Mouse (Mus musculus) kidney, embryonic 14.5 days (tissue): ENCODE measurements around the gene Mepe. TPM values are rescaled to one million over a fixed set of nuclear protein-coding genes. Genes with fewer than 3 reads are reported as not detected.

ENCODE experiments used
- ATAC-seq: fragments of 200-750 bp; cut with Nextera tagmentation; 2 replicates; pipeline ENCODE4 v1.8.0; 2017; ENCODE audit warnings: moderate number of reproducible peaks, mild to moderate bottlenecking, moderate TSS enrichment, moderate library complexity; ENCODE audit not compliant: low FRiP score, low TSS enrichment
- H3K27ac ChIP-seq: fragments of 300-500 bp; sonication (generic); 2 replicates; pipeline ENCODE4 v1.5.1; 2014; ENCODE audit warnings: low read depth, mild to moderate bottlenecking, low read length, moderate library complexity, mixed read lengths
- H3K27me3 ChIP-seq: fragments of 300-500 bp; sonication (generic); 2 replicates; pipeline ENCODE4 v1.6.1; 2014; ENCODE audit warnings: mild to moderate bottlenecking, low read length; ENCODE audit not compliant: control insufficient read depth, insufficient read depth
- H3K36me3 ChIP-seq: fragments of 300-500 bp; sonication (generic); 2 replicates; pipeline ENCODE4 v1.6.1; 2014; ENCODE audit warnings: low read length, mixed read lengths; ENCODE audit not compliant: control insufficient read depth, insufficient read depth
- H3K4me1 ChIP-seq: fragments of 300-500 bp; sonication (generic); 2 replicates; pipeline ENCODE4 v1.6.1; 2014; ENCODE audit warnings: low read length, mixed read lengths; ENCODE audit not compliant: control insufficient read depth, insufficient read depth
- H3K4me2 ChIP-seq: fragments of 300-500 bp; sonication (generic); replicated peaks from 2 replicates; pipeline ENCODE4 v1.6.1; 2014; ENCODE audit warnings: low read depth, mild to moderate bottlenecking, low read length
- H3K4me3 ChIP-seq: fragments of 300-500 bp; sonication (generic); 2 replicates; pipeline ENCODE4 v1.5.1; 2014; ENCODE audit warnings: mild to moderate bottlenecking, low read length
- H3K9ac ChIP-seq: fragments of 300-500 bp; sonication (generic); 2 replicates; pipeline ENCODE4 v1.6.1; 2014; ENCODE audit warnings: low read depth, mild to moderate bottlenecking, low read length, moderate library complexity
- H3K9me3 ChIP-seq: fragments of 300-500 bp; sonication (generic); 2 replicates; pipeline ENCODE4 v1.6.1; 2016; ENCODE audit warnings: low read length; ENCODE audit not compliant: control insufficient read depth
- WGBS: fragments of 180-500 bp; shearing (Covaris S2); extraction: QIAGEN DNeasy Blood & Tissue Kit; methylation state at CpG from one replicate; pipeline ENCODE4 v1.1.7; 2014; 5-methylcytosine and 5-hydroxymethylcytosine counted together
- polyA plus RNA-seq: library from polyadenylated mRNA; unstranded; fragments of >200 nt; fragmentation: Nextera tagmentation; extraction: Ambion mirVana; gene quantifications from 2 replicates; pipeline ENCODE4 v1.2.1, GENCODE M21; 2014

The Mepe gene
- polyA plus RNA-seq, 1 experiment from 2014 or later = not detected

DNA sequence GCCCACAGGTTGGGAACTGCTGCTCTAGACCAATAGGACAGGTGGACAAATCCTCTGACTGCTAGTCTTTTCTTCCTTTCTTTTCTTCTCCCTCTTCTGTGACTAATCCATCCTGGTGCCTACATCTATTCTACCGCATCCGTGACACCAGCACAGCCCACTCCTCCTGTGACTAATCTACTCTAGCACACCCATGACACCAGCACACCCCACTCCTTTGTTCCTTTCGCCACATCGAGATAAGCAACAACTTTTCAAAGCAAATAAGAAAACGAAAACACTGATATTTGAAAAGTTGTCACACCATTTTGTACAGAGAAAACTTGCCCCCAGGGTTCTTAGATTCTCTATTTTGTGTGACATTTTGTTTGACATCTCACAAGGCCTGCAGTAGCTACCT, 5.0 kb downstream of the Mepe start:
- no peaks in the 10 kb centered on the region for H3K36me3 ChIP-seq
- no peak overlapping the region for H3K4me3 ChIP-seq
- 88% methylated on average over 5 of the region's 5 CpGs for WGBS

DNA sequence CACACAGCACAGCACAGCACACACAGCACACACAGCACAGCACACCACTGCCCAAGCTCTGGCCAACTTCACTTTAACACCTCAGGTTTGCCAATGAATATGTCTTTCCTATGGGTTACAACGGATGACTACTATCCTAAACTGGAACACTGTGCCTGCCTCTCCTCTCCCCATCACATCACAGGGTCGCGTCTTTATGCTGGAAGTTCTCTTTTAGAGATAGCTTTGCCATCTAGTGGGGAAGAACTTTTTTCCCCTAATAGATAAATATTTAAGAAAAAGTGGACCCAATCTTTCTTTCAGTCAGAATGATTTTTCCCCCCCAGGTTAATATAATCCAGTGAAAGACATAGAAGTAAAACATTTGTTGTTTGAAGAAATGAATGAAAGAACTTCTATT, 7.2 kb downstream of the Mepe start:
- no peak for ATAC-seq
- no peak overlapping the region for H3K4me2 ChIP-seq
- whole genome bisulfite sequencing = 66% methylated on average over 3 of the region's 3 CpGs
- no peaks in the 10 kb centered on the region for H3K36me3 ChIP-seq
- H3K4me1 ChIP-seq = no peaks in the 10 kb centered on the region
- H3K9me3 ChIP-seq = no peaks in the 10 kb centered on the region
- no peak overlapping the region for H3K9ac ChIP-seq
- H3K27me3 ChIP-seq = no peaks in the 10 kb centered on the region
- H3K4me3 ChIP-seq = no peak overlapping the region
- no peak overlapping the region for H3K27ac ChIP-seq

More for the DNA sequence above, 5.0 kb downstream of the Mepe start:
- Histone ChIP-seq H3K9me3 (no peaks in the 10 kb centered on the region), H3K27me3 (no peaks in the 10 kb centered on the region), H3K27ac (no peak overlapping the region), H3K4me2 (no peak overlapping the region), H3K4me1 (no peaks in the 10 kb centered on the region), H3K9ac (no peak overlapping the region)
- ATAC-seq = no peak

DNA sequence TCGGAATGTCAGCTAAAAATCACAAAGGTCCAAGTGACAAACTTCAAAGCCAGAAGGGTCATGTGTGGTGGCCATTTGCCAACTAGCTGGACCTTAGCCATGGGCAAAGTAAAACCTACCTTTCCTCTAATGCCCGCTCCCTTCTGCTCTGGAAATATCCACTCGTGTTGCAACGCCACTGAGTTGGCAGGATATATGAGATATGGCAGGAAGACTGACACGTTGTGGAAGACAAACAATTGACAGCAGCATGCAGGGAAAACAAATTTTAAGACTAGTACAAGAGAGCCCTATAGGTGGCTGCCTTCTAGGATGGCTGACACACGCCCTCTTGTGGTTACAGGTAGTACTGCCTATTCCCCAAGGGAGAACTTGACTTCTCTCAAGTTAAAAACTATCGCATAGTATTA, 8.1 kb downstream of the Mepe start:
- Histone ChIP-seq H3K27ac (no peak overlapping the region), H3K9me3 (no peaks in the 10 kb centered on the region), H3K4me2 (no peak overlapping the region), H3K36me3 (no peaks in the 10 kb centered on the region), H3K4me1 (no peaks in the 10 kb centered on the region), H3K4me3 (no peak overlapping the region), H3K9ac (no peak overlapping the region), H3K27me3 (no peaks in the 10 kb centered on the region)
- WGBS = 40% methylated on average over 7 of the region's 7 CpGs
- ATAC-seq = peak; percentile 82

DNA sequence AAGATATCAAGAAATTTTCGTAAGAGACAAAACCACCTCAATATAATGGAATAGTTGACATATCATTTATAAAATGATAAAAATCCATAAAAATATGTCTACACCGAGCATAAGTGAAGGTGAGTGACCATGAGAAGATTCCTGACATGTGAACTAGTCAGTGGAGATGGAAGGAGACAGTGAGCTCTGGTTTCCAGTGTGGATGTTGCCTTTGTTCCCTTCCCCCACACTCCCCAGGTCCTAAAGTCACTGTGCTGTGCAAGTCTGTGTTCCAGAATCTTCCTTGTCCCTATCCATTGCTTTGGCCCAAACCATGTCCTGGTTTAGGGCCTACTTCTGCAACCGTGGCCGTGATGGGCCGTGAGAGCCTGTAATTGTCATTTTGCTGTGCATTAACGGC, 8.5 kb downstream of the Mepe start:
- 79% methylated on average over 6 of the region's 6 CpGs for WGBS

DNA sequence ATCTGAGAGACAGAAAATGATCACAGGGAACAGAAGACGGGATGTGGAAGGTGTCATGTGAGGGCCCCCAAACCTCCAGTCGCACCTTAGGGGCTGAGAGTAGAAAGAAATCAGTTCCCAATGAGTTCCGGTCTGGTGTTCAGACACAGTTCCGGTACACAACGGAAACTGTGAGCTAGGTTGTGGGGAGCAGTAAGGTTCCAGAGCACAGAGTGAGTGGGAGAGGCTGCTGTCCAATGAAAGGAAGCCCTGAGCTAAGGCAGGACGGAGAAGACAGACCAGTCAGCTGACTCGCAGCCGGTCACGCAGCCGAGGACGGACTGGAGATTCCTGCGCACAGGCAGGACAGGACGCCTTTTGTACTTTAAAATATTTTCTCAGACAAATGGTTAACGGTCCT, 9.4 kb downstream of the Mepe start:
- Histone ChIP-seq H3K36me3 (no peaks in the 10 kb centered on the region), H3K9me3 (no peaks in the 10 kb centered on the region), H3K27me3 (no peaks in the 10 kb centered on the region; the same call in 1 of the 2 replicates), H3K4me1 (no peaks in the 10 kb centered on the region), H3K27ac (no peak overlapping the region), H3K4me2 (no peak overlapping the region), H3K4me3 (no peak overlapping the region), H3K9ac (no peak overlapping the region)
- no peak for ATAC-seq
- 77% methylated on average over 14 of the region's 14 CpGs for WGBS

More for the DNA sequence above, 8.5 kb downstream of the Mepe start:
- no peaks in the 10 kb centered on the region for H3K4me1 ChIP-seq
- H3K27me3 ChIP-seq = no peaks in the 10 kb centered on the region
- no peaks in the 10 kb centered on the region for H3K36me3 ChIP-seq
- H3K9ac ChIP-seq = no peak overlapping the region
- peak; percentile 39; the same call in 1 of the 2 replicates for ATAC-seq
- H3K9me3 ChIP-seq = no peaks in the 10 kb centered on the region
- no peak overlapping the region for H3K4me2 ChIP-seq
- no peak overlapping the region for H3K4me3 ChIP-seq
- H3K27ac ChIP-seq = no peak overlapping the region

DNA sequence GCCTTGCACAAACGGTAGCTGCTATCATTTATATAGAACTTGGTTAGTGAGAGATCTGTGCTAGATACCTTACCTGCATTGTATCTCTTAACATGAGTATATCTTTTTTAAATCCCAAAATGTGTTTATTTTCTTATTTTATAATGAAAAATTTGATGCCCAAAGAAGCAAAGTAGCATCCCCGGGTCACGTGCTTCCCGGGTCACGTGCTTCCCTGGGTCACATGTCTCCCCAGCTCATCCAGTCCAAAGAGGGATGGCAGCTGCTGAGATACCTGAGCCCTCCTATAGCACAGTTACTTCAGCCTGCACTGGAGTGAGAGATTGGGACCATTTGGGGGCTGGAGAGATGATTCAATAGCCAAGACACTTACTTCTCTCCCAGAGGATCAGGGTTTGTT, 10.8 kb downstream of the Mepe start:
- Histone ChIP-seq H3K9me3 (no peaks in the 10 kb centered on the region), H3K36me3 (no peaks in the 10 kb centered on the region), H3K4me3 (no peak overlapping the region), H3K4me2 (no peak overlapping the region), H3K27me3 (peaks cover 3% of the 10 kb centered on the region; the same call in 1 of the 2 replicates), H3K9ac (no peak overlapping the region), H3K27ac (no peak overlapping the region), H3K4me1 (no peaks in the 10 kb centered on the region)
- 80% methylated on average over 5 of the region's 5 CpGs for WGBS
- no peak for ATAC-seq

DNA sequence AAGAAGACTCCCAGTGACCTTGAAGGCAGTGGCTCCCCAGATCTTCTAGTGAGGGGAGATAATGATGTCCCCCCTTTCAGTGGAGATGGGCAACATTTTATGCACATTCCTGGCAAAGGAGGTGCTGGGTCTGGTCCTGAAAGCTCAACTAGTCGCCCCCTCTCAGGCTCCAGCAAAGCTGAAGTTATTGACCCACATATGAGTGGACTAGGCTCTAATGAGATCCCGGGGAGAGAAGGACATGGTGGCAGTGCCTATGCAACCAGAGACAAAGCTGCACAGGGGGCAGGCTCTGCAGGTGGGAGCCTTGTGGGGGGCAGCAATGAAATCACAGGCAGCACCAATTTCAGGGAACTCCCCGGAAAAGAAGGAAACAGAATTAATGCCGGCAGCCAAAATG, 12.4 kb downstream of the Mepe start:
- no peaks in the 10 kb centered on the region for H3K4me1 ChIP-seq
- no peak overlapping the region for H3K4me3 ChIP-seq
- no peaks in the 10 kb centered on the region for H3K9me3 ChIP-seq
- 85% methylated on average over 4 of the region's 4 CpGs for WGBS
- H3K27ac ChIP-seq = no peak overlapping the region
- H3K36me3 ChIP-seq = no peaks in the 10 kb centered on the region
- no peak overlapping the region; the same call in 1 of the 2 replicates for H3K9ac ChIP-seq
- H3K27me3 ChIP-seq = peaks cover 3% of the 10 kb centered on the region; the same call in 1 of the 2 replicates
- H3K4me2 ChIP-seq = no peak overlapping the region
- ATAC-seq = no peak

DNA sequence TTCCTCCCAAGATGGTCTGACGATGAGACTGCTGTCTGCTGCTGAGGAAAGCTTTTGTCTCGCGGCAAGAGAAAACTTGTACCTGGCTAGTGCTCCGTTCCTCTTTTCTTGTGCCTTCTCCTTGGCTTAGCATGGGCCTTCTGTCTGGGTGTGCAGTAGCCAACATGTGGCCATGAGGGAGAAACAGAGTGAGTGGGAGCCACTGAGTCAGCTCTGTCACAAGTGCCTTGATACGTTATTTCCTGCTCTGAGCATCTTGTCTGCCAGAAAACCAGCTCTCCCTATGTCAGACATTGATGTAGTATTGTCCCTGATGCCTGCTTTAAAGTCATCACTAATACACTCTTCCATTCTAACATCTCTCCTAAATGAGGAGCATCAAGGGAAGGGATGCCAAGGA, 13.9 kb downstream of the Mepe start:
- H3K4me1 ChIP-seq = no peaks in the 10 kb centered on the region
- H3K4me2 ChIP-seq = no peak overlapping the region
- H3K4me3 ChIP-seq = no peak overlapping the region
- no peaks in the 10 kb centered on the region for H3K36me3 ChIP-seq
- 82% methylated on average over 5 of the region's 5 CpGs for WGBS
- no peak for ATAC-seq
- H3K9me3 ChIP-seq = no peaks in the 10 kb centered on the region
- H3K27ac ChIP-seq = no peak overlapping the region
- no peak overlapping the region for H3K9ac ChIP-seq
- peaks cover 3% of the 10 kb centered on the region; the same call in 1 of the 2 replicates for H3K27me3 ChIP-seq

DNA sequence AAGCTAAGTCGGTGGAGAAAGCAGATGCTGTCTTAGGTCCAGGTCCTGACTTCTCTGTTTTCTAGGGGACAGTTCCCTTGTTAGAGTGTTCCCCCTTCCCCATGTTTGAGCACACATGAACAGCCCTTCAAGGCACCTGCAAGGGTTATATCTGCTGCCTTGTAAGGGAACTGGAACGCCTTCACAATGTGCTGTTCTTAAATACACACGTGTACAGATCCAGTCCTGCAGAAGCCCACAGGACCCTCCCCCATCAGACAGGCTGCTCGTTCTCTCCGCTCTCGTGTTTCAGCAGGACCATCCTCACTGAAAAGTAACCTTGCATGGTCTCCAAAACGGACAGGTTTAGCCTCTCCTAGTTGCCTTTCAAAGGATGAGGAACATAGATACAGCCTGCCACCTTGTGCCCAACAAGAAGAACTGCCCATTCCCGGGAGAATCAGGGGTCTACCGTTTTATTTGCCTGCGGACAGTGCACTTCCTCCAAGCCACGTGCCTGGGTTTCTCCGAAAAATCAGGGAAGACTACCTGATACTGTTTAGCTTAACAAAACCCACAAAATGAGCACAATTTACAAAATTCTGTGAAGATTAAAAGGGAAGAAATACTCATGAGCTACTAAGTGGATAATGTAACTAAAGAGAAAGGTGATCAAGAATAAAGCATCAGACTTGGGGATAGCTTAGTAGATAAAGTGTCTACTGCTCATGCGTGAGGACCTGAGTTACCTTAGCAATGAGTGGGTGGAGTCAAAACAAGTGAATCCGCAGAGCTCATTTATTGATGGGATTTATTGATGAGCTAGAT, 14.8 kb downstream of the Mepe start:
- Histone ChIP-seq H3K4me3 (no peak overlapping the region), H3K4me1 (no peaks in the 10 kb centered on the region), H3K9ac (no peak overlapping the region), H3K9me3 (no peaks in the 10 kb centered on the region), H3K27ac (no peak overlapping the region), H3K27me3 (peaks cover 3% of the 10 kb centered on the region; the same call in 1 of the 2 replicates), H3K4me2 (peak overlapping the region; percentile 12; the same call in 1 of the 2 replicates), H3K36me3 (no peaks in the 10 kb centered on the region)
- ATAC-seq = peak; percentile 79
- 17% methylated on average over 14 of the region's 14 CpGs for WGBS
